Mouse (Mus musculus) kidney, adult 2 months (tissue): ENCODE results near the gene Hhat. TPM values are rescaled to one million over a fixed set of nuclear protein-coding genes. Genes with fewer than 3 reads are reported as not detected.

ENCODE experiments used
- DNase-seq: peaks from one replicate; pipeline ENCODE4 v3.0.0; 2021
- H3K27ac ChIP-seq: fragments of 200-500 bp; 2 replicates; pipeline ENCODE4 v1.5.1; 2012; ENCODE audit warnings: low read depth, low read length, control low read depth, inconsistent platforms; ENCODE audit not compliant: insufficient read depth
- H3K27me3 ChIP-seq: fragments of 200-500 bp; replicated peaks from 2 replicates; pipeline ENCODE4 v1.6.1; 2012; ENCODE audit warnings: mild to moderate bottlenecking, moderate library complexity, low read length, inconsistent platforms; ENCODE audit not compliant: control insufficient read depth, insufficient read depth
- H3K36me3 ChIP-seq: fragments of 200-500 bp; 2 replicates; pipeline ENCODE4 v1.6.1; 2012; ENCODE audit warnings: mild to moderate bottlenecking, moderate library complexity, low read length, inconsistent platforms; ENCODE audit not compliant: control insufficient read depth, insufficient read depth
- H3K4me1 ChIP-seq: fragments of 200-500 bp; 2 replicates; pipeline ENCODE4 v1.6.1; 2011; ENCODE audit warnings: low read length; ENCODE audit not compliant: control insufficient read depth, insufficient read depth
- H3K4me3 ChIP-seq: fragments of 200-500 bp; 2 replicates; pipeline ENCODE4 v1.5.1; 2011; ENCODE audit warnings: mild to moderate bottlenecking, low read depth, low read length, control low read depth; ENCODE audit not compliant: insufficient read depth
- CTCF ChIP-seq: fragments of 200-500 bp; conservative IDR thresholded peaks from 2 replicates; pipeline ENCODE4 v1.5.1; 2011; ENCODE audit warnings: low read depth, mild to moderate bottlenecking, control low read depth, low read length, moderate library complexity, mixed read lengths; ENCODE audit not compliant: insufficient read depth, insufficient read length
- POLR2A ChIP-seq: fragments of 200-500 bp; IDR thresholded peaks from one replicate; pipeline ENCODE4 v1.6.1; 2011; ENCODE audit warnings: low read depth, low read length, control low read depth
- WGBS: fragments of 180-500 bp; shearing (Covaris S2); methylation state at CpG from one replicate; pipeline ENCODE4 v1.1.7; 2018; 5-methylcytosine and 5-hydroxymethylcytosine counted together
- polyA plus RNA-seq: library from polyadenylated mRNA; depleted of rRNA; stranded (reverse); fragments of >200 nt; gene quantifications from 2 replicates; pipeline ENCODE4 v1.2.3, GENCODE M21; 2012

Hhat gene
- polyA plus RNA-seq, 1 experiment: 4.9 TPM

DNA sequence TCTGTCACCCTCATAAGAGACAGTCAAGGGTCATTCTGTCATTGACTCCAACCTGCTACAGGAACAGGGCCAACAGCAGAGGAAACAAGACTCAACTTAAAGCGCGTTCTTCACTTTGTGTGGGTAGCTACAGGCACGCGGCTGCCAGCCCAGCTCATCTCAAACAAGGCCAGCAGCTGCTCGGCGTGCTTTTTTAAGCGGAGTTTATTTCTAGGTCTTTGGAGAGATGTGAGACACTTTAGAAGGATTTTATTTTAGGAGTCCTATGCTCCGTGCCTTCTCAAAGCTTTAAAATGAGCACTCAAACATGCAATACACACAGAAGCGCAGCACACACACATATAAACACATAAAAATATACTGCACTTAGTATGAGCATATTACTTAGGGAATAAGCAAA, 183.6 kb downstream of the Hhat start:
- TF ChIP-seq CTCF: no peak
- TF ChIP-seq POLR2A: no peak
- H3K36me3 ChIP-seq: no peaks in the 10 kb centered on the region
- no peak overlapping the region for H3K27ac ChIP-seq
- H3K27me3 ChIP-seq: no peaks in the 10 kb centered on the region
- no peak for DNase-seq
- no peaks in the 10 kb centered on the region for H3K4me1 ChIP-seq
- no peak overlapping the region for H3K4me3 ChIP-seq
- WGBS: 90% methylated on average over 9 of the region's 9 CpGs

DNA sequence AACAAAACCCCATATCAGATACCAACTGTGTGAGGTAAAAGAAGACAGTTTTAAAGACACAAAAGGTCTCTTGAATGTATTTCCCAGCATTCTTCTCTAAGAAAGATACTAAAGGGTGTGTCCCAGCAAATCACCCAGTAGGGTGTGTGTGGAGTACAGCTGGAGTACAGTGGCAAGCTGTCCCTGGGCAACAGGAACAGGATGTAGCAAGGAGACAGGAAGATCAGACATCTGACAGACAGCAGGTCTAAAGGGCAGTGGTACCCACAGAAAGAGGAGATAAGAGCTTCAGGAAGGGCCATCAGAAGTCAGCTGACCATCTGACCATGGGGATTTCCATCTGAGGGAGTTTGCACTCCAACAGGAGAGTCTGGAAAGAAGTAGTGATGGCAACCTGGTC, 185.7 kb downstream of the Hhat start:
- Histone ChIP-seq H3K4me3 (no peak overlapping the region), H3K27ac (no peak overlapping the region), H3K4me1 (no peaks in the 10 kb centered on the region), H3K27me3 (no peaks in the 10 kb centered on the region), H3K36me3 (no peaks in the 10 kb centered on the region)
- no peak for DNase-seq
- TF ChIP-seq POLR2A (no peak), CTCF (no peak)

- Histone ChIP-seq H3K36me3 (no peaks in the 10 kb centered on the region), H3K4me1 (no peaks in the 10 kb centered on the region), H3K27me3 (no peaks in the 10 kb centered on the region), H3K4me3 (no peak overlapping the region), H3K27ac (no peak overlapping the region)
- DNase-seq: no peak
- TF ChIP-seq CTCF (no peak), POLR2A (no peak)
- WGBS: 82% methylated on average over 2 of the region's 2 CpGs
These were observed 188.1 kb downstream of the Hhat start for GRCm38 (mm10) chr1:192582921-192583320.

DNA sequence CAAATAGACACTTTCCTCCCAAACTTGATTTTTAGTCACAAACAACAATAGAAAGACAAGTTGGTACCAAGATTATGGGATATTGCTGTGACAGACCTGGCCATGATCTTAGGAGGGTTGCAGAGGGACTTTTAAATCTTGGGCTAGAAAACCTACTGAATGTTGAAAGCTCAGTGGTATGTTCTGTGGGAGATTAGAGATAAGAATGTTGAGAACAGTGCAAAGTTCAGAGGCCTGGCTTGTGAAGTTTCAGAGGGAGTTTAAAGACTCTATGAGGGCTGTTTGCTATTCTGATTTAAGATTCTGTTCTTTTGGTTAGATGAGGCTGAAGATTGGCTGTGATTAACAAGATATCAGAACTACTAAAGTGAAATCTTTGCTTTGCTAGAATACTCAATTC, 206.3 kb downstream of the Hhat start:
- no peaks in the 10 kb centered on the region for H3K4me1 ChIP-seq
- no peak overlapping the region for H3K27ac ChIP-seq
- no peak overlapping the region for H3K4me3 ChIP-seq
- TF ChIP-seq CTCF (no peak), POLR2A (no peak)
- H3K36me3 ChIP-seq: no peaks in the 10 kb centered on the region
- DNase-seq: no peak
- H3K27me3 ChIP-seq: no peaks in the 10 kb centered on the region

- DNase-seq: peak; percentile 81
- Histone ChIP-seq H3K27me3 (no peaks in the 10 kb centered on the region), H3K4me1 (peaks cover 9% of the 10 kb centered on the region), H3K36me3 (no peaks in the 10 kb centered on the region), H3K27ac (peak overlapping the region; percentile 1; the same call in 1 of the 2 replicates), H3K4me3 (no peak overlapping the region)
- TF ChIP-seq CTCF (no peak), POLR2A (no peak)
- 52% methylated on average over 1 of the region's 1 CpGs for WGBS
These were observed 211.7 kb downstream of the Hhat start for GRCm38 (mm10) chr1:192559341-192559740.

DNA sequence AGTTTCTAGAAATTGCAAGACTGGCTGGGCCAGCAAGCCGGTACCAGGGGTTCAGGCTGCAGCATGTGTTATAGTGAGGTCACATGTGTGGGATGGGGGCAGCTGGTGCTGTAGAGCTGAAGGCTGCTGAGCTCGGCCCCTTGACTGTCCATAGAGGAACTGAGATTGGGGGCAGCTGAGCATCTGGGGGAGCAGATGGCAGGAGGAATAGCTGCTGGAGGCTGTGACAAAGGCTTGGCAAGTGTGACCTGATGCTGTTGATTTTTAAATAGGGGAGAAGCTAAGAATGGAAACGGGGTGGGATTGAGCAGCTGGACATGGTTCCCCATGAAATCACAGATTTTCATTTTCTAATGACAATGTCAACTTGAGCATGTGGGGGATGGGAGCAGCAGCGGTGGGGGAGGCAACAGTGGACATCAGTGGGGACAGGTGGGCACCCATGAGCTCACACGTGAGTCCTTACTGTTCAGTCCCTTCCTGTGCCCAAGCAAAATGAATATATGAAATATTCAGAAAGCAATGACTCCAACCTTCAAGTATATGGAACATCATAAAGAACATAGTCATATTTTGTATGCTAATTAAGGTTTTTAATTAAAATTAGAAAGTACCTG, 212.9 kb downstream of the Hhat start:
- Histone ChIP-seq H3K27me3 (no peaks in the 10 kb centered on the region), H3K4me1 (peaks cover 9% of the 10 kb centered on the region), H3K36me3 (no peaks in the 10 kb centered on the region), H3K27ac (no peak overlapping the region), H3K4me3 (no peak overlapping the region)
- 88% methylated on average over 5 of the region's 5 CpGs for WGBS
- TF ChIP-seq CTCF: no peak
- no peak for TF ChIP-seq POLR2A
- no peak for DNase-seq

DNA sequence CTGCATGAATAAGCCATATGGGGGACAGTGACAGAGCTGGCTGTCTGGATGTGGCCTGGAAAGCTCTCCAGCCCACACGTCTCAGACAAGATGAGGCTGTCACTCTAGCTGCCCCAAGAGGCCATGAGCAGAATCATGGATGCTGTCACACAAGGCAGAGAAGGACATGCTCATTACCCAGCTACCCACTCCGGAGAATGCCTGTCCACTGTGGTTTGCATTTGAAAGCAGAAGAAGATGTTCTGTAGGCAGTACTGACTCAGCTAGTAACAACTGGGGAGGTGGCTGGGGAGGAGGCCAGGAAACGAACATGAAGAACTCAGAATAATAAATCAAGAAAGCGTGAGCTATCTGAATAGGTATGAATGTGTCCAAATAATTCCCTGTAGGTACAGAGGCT, 215.5 kb downstream of the Hhat start:
- H3K27ac ChIP-seq: no peak overlapping the region
- WGBS: 74% methylated on average over 4 of the region's 4 CpGs
- no peak overlapping the region for H3K4me3 ChIP-seq

GRCm38 (mm10) chr1:192550561-192550960, 220.5 kb downstream of the Hhat start:
- WGBS: 92% methylated on average over 3 of the region's 3 CpGs
- no peak for TF ChIP-seq POLR2A
- TF ChIP-seq CTCF: no peak
- Histone ChIP-seq H3K36me3 (no peaks in the 10 kb centered on the region), H3K27ac (no peak overlapping the region), H3K4me1 (no peaks in the 10 kb centered on the region), H3K4me3 (no peak overlapping the region), H3K27me3 (no peaks in the 10 kb centered on the region)
- DNase-seq: no peak

More for the DNA sequence above, 215.5 kb downstream of the Hhat start:
- H3K27me3 ChIP-seq: no peaks in the 10 kb centered on the region
- peaks cover 9% of the 10 kb centered on the region for H3K4me1 ChIP-seq
- no peak for TF ChIP-seq POLR2A
- no peak for TF ChIP-seq CTCF
- no peaks in the 10 kb centered on the region for H3K36me3 ChIP-seq
- no peak for DNase-seq
